Mouse (Mus musculus) heart, adult 2 months (tissue): Measurements from ENCODE around the gene Itpr1.

Experiments used
- CTCF ChIP-seq: fragments of 200-600 bp; IDR thresholded peaks from 2 replicates; pipeline ENCODE4 v1.8.1; 2022; ENCODE audit warnings: antibody characterized with exemption, mild to moderate bottlenecking, moderate library complexity
- POLR2A ChIP-seq: fragments of 200-500 bp; IDR thresholded peaks from 2 replicates; pipeline ENCODE4 v1.6.1; 2011; ENCODE audit warnings: mild to moderate bottlenecking, low read depth, low read length, control low read depth; ENCODE audit not compliant: insufficient read depth

- no peak for TF ChIP-seq CTCF
- no peak for TF ChIP-seq POLR2A
Measured at GRCm38 (mm10) chr6:108379041-108379440, 166.1 kb downstream of the Itpr1 start.
